Mouse (Mus musculus) liver, embryonic 13.5 days (tissue): ENCODE data around the gene Elmo2. TPM values are rescaled to one million over a fixed set of nuclear protein-coding genes. Genes with fewer than 3 reads are reported as not detected.
A peak's percentile ranks its signal among the peaks of the same experiment; 100 is the strongest.

Experiments
- ATAC-seq: fragments of 200-750 bp; cut with Nextera tagmentation; 2 replicates; pipeline ENCODE4 v1.8.0; 2017; ENCODE audit warnings: low read depth, mild to moderate bottlenecking, moderate number of reproducible peaks, moderate library complexity
- DNase-seq: peaks from one replicate; pipeline ENCODE4 v3.0.0; 2022
- H3K27ac ChIP-seq: fragments of 300-500 bp; sonication (generic); 2 replicates; pipeline ENCODE4 v1.5.1; 2015; ENCODE audit warnings: moderate library complexity, mild to moderate bottlenecking, inconsistent platforms
- H3K27me3 ChIP-seq: fragments of 300-500 bp; sonication (generic); 2 replicates; pipeline ENCODE4 v1.6.1; 2015; ENCODE audit warnings: mild to moderate bottlenecking, inconsistent platforms
- H3K36me3 ChIP-seq: fragments of 300-500 bp; sonication (generic); 2 replicates; pipeline ENCODE4 v1.6.1; 2015; ENCODE audit warnings: mild to moderate bottlenecking, inconsistent platforms
- H3K4me1 ChIP-seq: fragments of 300-500 bp; sonication (generic); replicated peaks from 2 replicates; pipeline ENCODE4 v1.6.1; 2015; ENCODE audit warnings: inconsistent platforms
- H3K4me2 ChIP-seq: fragments of 300-500 bp; sonication (generic); 2 replicates; pipeline ENCODE4 v1.6.1; 2015; ENCODE audit warnings: inconsistent platforms, mild to moderate bottlenecking, moderate library complexity
- H3K4me3 ChIP-seq: fragments of 300-500 bp; sonication (generic); replicated peaks from 2 replicates; pipeline ENCODE4 v1.5.1; 2015; ENCODE audit warnings: mild to moderate bottlenecking, inconsistent platforms
- H3K9ac ChIP-seq: fragments of 300-500 bp; sonication (generic); 2 replicates; pipeline ENCODE4 v1.6.1; 2015; ENCODE audit warnings: mild to moderate bottlenecking, inconsistent platforms
- H3K9me3 ChIP-seq: fragments of 300-500 bp; sonication (generic); replicated peaks from 2 replicates; pipeline ENCODE4 v1.6.1; 2016; ENCODE audit warnings: inconsistent platforms
- WGBS: fragments of 180-500 bp; shearing (Covaris S2); methylation state at CpG from one replicate; pipeline ENCODE4 v1.1.7; 2015; ENCODE audit not compliant: insufficient replicate concordance; 5-methylcytosine and 5-hydroxymethylcytosine counted together
- polyA plus RNA-seq: library from polyadenylated mRNA; unstranded; fragments of >200 nt; fragmentation: Nextera tagmentation; extraction: Ambion mirVana; gene quantifications from 2 replicates; pipeline ENCODE4 v1.2.1, GENCODE M21; 2015

The Elmo2 gene
- polyA plus RNA-seq, 1 experiment from 2014 or later, result 14.2 TPM

DNA sequence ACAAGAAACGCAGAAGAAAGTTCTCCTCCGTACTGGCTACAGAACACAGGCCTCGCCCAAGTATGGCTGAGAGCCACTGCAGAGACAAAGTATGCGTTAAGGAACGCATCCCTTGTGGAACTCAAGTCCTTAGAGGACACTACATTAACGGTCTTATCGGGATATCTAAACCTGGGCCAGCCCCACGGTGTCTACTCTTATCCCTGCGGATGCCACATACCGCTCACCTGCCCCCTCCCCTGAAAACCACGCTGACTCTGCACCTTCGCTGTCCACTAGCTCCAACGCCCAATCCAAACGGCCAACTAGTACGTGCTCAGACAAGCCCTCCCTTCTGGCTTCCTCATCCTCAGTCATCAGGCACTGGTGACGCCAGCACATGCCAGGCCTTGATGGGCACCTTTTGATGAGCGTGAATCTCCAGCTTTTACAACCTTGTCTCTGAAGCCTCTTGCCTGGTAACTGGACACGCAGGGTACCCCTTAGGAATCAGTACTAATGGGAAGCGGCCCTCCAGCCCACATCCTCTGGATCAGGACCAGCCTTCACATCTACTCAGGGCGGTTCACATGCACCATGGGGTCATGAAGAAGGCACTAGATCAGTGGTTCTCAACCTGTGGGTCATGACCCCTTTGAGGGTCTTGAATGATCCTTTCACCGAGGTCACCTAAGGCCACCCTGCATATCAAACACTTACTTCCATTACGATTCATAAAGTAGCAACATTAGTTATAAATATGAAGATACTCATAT lies 4.1 kb downstream of the Elmo2 start:
- WGBS, result 69% methylated on average over 22 of the region's 22 CpGs
- ATAC-seq, result no peak
- Histone ChIP-seq H3K9ac (no peak overlapping the region), H3K27ac (peak overlapping the region; percentile 50; the same call in 1 of the 2 replicates), H3K27me3 (no peaks in the 10 kb centered on the region), H3K36me3 (no peaks in the 10 kb centered on the region), H3K9me3 (no peaks in the 10 kb centered on the region), H3K4me1 (peaks cover 88% of the 10 kb centered on the region), H3K4me2 (no peak overlapping the region), H3K4me3 (no peak overlapping the region)
- DNase-seq, result no peak

DNA sequence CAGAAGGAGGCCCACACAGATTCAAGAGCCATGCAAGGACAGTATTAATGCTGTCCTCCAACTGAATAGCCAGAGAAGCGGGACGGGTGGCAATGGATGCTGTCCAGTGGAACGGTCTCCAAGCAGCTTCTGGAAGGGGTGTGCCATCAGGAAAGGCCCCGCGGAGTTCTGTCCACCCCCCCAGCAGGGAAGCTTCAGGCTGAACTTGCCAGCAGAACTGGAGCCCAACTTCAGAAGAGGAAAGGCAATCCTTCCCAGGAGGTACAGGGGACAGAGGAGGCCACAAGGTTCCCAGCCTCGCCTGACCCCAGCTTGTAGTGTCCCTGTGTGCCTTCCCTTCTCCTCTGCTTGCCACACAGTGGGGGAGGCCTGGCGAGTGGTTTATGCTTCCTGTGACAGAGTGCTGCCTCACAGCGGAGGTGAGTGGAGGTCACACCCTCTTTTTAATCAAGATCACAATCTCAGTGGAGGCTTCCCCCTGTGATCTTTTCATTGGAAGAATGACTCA lies 4.8 kb downstream of the Elmo2 start:
- Histone ChIP-seq H3K9ac (no peak overlapping the region), H3K4me1 (peaks cover 90% of the 10 kb centered on the region), H3K27me3 (no peaks in the 10 kb centered on the region), H3K4me2 (peak overlapping the region; percentile 22; the same call in 1 of the 2 replicates), H3K9me3 (no peaks in the 10 kb centered on the region), H3K36me3 (no peaks in the 10 kb centered on the region), H3K4me3 (no peak overlapping the region), H3K27ac (peak overlapping the region; percentile 50)
- ATAC-seq, result no peak
- 47% methylated on average over 8 of the region's 8 CpGs for WGBS
- no peak for DNase-seq

DNA sequence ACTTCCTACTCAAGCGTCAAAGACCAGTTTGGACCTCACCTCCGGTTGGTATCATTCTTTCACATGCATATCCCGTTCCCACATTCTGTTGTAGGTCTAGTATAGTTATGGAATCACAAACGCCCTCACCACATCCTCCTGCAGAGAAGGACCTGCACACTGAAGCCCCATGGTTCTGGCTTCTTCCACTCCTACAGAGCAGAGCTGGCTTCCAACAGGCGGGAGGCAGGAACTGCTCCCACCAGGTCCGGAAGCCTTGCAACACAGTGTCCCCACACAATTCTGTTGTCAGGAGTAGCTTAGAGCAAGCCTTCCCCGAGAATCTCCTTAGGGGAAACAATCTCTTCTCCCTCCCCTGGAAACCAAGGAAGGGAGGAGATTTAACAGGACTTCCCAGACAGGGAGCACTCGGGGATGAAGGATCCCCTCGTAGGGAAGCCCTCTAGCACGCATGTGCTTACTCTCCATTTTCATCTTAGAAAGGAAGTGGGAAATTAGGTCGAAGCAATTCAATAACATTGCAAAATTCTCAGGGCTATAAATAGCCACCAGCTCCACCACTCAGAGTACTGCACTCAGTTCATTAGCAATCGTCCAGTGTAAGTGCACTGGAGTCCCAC lies 5.6 kb downstream of the Elmo2 start:
- H3K27ac ChIP-seq, result peak overlapping the region; percentile 3; the same call in 1 of the 2 replicates
- H3K27me3 ChIP-seq, result no peaks in the 10 kb centered on the region
- ATAC-seq (no peak), DNase-seq (no peak)
- peaks cover 94% of the 10 kb centered on the region for H3K4me1 ChIP-seq
- WGBS, result 27% methylated on average over 12 of the region's 12 CpGs
- peak overlapping the region; percentile 22; the same call in 1 of the 2 replicates for H3K4me2 ChIP-seq
- H3K9me3 ChIP-seq, result no peaks in the 10 kb centered on the region
- no peak overlapping the region for H3K4me3 ChIP-seq
- H3K36me3 ChIP-seq, result peaks cover 5% of the 10 kb centered on the region
- no peak overlapping the region for H3K9ac ChIP-seq

- WGBS, result 36% methylated on average over 4 of the region's 4 CpGs
- ATAC-seq (no peak), DNase-seq (no peak)
- H3K27ac ChIP-seq, result no peak overlapping the region
- no peaks in the 10 kb centered on the region for H3K27me3 ChIP-seq
- H3K36me3 ChIP-seq, result peaks cover 16% of the 10 kb centered on the region
- no peak overlapping the region for H3K4me3 ChIP-seq
- H3K4me2 ChIP-seq, result no peak overlapping the region
- H3K9me3 ChIP-seq, result no peaks in the 10 kb centered on the region
- H3K9ac ChIP-seq, result no peak overlapping the region
- peaks cover 85% of the 10 kb centered on the region for H3K4me1 ChIP-seq
Measured at GRCm38 (mm10) chr2:165319503-165319902, 6.8 kb downstream of the Elmo2 start.

DNA sequence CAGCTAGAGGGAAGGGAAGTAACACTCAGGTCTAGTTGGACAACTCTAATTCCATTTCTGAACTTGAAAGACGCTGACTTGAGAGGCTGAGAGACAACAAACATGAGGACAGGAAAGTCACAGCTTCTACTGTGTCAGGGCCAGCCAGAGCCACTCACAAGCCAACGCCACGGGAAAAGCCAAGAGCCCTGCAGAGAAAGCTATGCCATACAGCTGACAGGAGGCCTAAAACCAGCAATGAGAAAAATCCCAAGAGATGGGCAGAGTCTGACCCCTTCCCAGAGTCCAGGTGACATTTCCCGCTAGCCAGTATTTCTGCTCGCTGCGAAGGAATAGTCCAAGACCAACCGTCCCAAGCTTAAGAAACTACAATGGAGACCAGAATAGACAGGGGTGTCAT lies 7.3 kb downstream of the Elmo2 start:
- no peak overlapping the region for H3K4me2 ChIP-seq
- H3K4me3 ChIP-seq, result no peak overlapping the region
- no peaks in the 10 kb centered on the region for H3K9me3 ChIP-seq
- no peak overlapping the region for H3K9ac ChIP-seq
- no peak overlapping the region for H3K27ac ChIP-seq
- peaks cover 22% of the 10 kb centered on the region for H3K36me3 ChIP-seq
- 64% methylated on average over 7 of the region's 7 CpGs for WGBS
- ATAC-seq (no peak), DNase-seq (no peak)
- H3K27me3 ChIP-seq, result no peaks in the 10 kb centered on the region
- peaks cover 80% of the 10 kb centered on the region for H3K4me1 ChIP-seq

DNA sequence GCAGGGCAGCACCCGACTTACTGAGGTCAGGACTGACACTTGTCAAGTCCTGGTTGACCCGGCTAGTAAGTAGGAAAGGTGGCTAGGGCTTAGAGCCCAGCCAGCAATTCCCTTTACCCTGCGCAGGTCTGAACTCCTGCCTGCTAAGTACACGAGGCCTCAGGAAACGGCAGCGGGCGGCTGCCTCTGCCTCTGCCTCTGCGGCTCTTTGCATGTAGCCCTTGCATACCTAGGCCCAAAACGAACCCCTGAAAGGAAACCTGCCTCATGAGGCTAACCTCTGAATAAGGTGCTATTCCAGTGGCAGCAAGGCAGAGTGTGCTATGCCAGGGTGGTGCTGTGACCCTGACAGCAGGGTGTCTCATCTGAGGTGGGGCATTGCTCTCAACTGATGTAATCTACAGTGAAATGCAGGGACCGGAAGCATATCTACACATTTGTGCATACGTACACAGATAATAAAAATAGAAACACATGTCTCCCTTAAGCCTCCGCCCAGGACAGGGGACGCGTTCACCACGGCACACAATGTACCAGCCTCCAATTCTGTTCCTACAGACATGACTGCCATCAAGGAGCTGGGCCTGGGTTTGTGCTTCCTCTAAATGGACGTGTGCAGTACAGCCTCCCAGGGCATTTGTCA lies 8.5 kb downstream of the Elmo2 start:
- no peak overlapping the region for H3K4me3 ChIP-seq
- peak overlapping the region; percentile 33; the same call in 1 of the 2 replicates for H3K9ac ChIP-seq

GRCm38 (mm10) chr2:165316837-165317473 lies 9.3 kb downstream of the Elmo2 start:
- Histone ChIP-seq H3K9me3 (no peaks in the 10 kb centered on the region), H3K27me3 (no peaks in the 10 kb centered on the region), H3K9ac (peak overlapping the region; percentile 33; the same call in 1 of the 2 replicates), H3K4me2 (no peak overlapping the region), H3K27ac (no peak overlapping the region), H3K4me3 (no peak overlapping the region), H3K36me3 (peaks cover 24% of the 10 kb centered on the region), H3K4me1 (peaks cover 65% of the 10 kb centered on the region)
- 42% methylated on average over 9 of the region's 9 CpGs for WGBS
- peak; percentile 16; the same call in 1 of the 2 replicates for ATAC-seq
- no peak for DNase-seq

More for the DNA sequence above, 8.5 kb downstream of the Elmo2 start:
- Histone ChIP-seq H3K27ac (0 out of 2 replicates have a peak overlapping the region, but pooled peaks have one; percentile 27), H3K9me3 (no peaks in the 10 kb centered on the region), H3K4me1 (peaks cover 70% of the 10 kb centered on the region), H3K27me3 (no peaks in the 10 kb centered on the region), H3K4me2 (0 out of 2 replicates have a peak overlapping the region, but pooled peaks have one; percentile 4), H3K36me3 (peaks cover 24% of the 10 kb centered on the region)
- ATAC-seq, result peak; percentile 54
- no peak for DNase-seq
- 20% methylated on average over 16 of the region's 16 CpGs for WGBS

- no peak for DNase-seq
- Histone ChIP-seq H3K4me3 (no peak overlapping the region), H3K27me3 (no peaks in the 10 kb centered on the region), H3K4me2 (no peak overlapping the region), H3K9me3 (no peaks in the 10 kb centered on the region), H3K9ac (no peak overlapping the region), H3K36me3 (peaks cover 29% of the 10 kb centered on the region), H3K4me1 (peaks cover 57% of the 10 kb centered on the region), H3K27ac (no peak overlapping the region)
- no peak for ATAC-seq
- 73% methylated on average over 10 of the region's 10 CpGs for WGBS
Measured at GRCm38 (mm10) chr2:165316204-165316603, 10.1 kb downstream of the Elmo2 start.

DNA sequence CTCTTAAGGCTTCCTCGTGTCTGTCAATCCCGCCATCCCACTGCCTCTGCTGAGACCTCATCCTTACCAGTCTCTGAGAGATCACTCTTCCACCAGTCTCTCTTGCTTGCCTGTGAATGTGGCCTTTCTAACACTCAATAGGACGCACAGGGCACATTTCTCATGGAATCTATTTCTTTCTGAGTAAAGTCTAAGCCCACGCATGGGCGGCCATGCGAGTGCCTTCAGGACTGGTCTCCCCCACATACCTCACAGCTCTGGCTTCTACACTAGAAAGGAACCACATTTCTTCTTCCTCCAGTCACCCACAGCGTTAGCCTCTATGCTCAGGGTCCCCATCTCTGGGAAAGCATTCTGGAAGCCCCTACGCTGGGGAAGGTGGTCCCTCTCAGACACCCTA lies 12.1 kb downstream of the Elmo2 start:
- H3K27me3 ChIP-seq, result no peaks in the 10 kb centered on the region
- DNase-seq, result no peak
- ATAC-seq, result no peak
- H3K4me2 ChIP-seq, result no peak overlapping the region
- H3K9me3 ChIP-seq, result no peaks in the 10 kb centered on the region
- WGBS, result 75% methylated on average over 8 of the region's 8 CpGs
- peaks cover 35% of the 10 kb centered on the region for H3K36me3 ChIP-seq
- peaks cover 39% of the 10 kb centered on the region for H3K4me1 ChIP-seq
- H3K27ac ChIP-seq, result no peak overlapping the region
- H3K9ac ChIP-seq, result no peak overlapping the region
- H3K4me3 ChIP-seq, result no peak overlapping the region

DNA sequence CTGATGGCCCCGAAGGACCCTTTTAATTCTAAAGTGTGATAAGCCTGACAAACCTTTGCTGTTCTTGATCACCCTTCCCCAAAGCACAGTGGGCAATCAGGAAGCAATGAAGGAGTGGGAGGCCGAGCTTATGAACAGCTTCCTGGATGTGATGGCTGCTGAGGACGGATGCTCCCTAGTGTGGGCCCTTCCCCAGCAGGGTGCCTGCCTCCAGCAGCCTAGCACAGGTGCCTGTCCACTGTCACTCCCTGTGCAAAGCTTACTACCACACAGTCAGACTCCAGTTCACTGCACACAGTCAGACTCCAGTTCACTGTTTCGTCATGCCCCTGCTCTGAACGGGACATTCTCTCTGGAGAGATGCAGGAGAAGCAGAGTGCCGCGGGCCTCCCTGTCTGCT lies 13.9 kb downstream of the Elmo2 start:
- Histone ChIP-seq H3K27me3 (no peaks in the 10 kb centered on the region), H3K27ac (no peak overlapping the region), H3K4me2 (no peak overlapping the region), H3K4me3 (no peak overlapping the region), H3K9ac (no peak overlapping the region), H3K9me3 (no peaks in the 10 kb centered on the region), H3K4me1 (peaks cover 21% of the 10 kb centered on the region), H3K36me3 (peaks cover 41% of the 10 kb centered on the region)
- 68% methylated on average over 7 of the region's 7 CpGs for WGBS
- ATAC-seq, result no peak
- DNase-seq, result no peak

DNA sequence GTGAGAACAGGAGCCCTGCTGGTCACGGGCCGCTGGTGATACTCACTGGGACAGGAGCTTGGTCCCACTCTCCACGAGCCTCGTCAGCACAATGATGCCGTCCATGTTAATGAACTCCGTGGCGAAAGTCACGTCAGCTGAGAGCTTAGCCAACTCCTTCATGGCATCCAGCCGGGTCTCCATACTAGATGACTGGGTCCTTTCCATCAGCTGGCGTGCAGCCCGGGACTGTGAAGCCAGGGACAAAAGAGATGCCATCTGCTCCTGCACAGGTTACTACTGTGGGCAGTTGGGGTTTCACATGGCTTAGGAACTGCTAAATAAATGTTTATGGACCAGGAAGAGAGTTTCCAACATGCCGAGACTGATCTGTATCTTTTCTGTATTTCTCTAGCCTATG lies 14.7 kb downstream of the Elmo2 start:
- H3K9ac ChIP-seq, result no peak overlapping the region
- ATAC-seq (no peak), DNase-seq (no peak)
- no peak overlapping the region for H3K4me3 ChIP-seq
- no peak overlapping the region for H3K4me2 ChIP-seq
- WGBS, result 90% methylated on average over 12 of the region's 12 CpGs
- H3K36me3 ChIP-seq, result peaks cover 44% of the 10 kb centered on the region
- no peaks in the 10 kb centered on the region for H3K9me3 ChIP-seq
- H3K27ac ChIP-seq, result no peak overlapping the region
- no peaks in the 10 kb centered on the region for H3K27me3 ChIP-seq
- peaks cover 16% of the 10 kb centered on the region for H3K4me1 ChIP-seq
